ENCODE assay signal across 12 mouse cellular contexts in the genomic region with DNA sequence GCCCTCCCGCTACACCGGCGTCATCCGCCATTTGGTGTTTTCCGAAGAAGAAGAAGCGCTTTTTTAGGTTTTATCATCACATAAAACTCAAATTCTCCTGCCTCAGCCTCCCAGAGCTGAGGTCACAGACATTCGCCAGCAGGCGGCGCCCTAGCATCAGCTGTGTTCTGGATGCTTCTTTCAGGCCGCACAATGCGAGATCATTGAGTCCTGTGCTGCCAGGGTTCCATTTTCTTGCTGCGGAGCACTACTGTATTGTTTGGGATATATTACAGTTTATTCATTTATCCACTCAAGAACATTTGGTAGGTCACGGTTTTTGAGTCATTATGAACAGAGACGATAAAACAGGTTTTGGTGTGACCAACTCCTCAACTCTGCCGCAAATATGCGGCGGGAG. TPM values are rescaled to one million over a fixed set of nuclear protein-coding genes. Genes with fewer than 3 reads are reported as not detected.
A peak's percentile ranks its signal among the peaks of the same experiment; 100 is the strongest.
DNase-seq lines count a peak whose midpoint lies in the region; ATAC-seq and TF ChIP-seq lines count a peak whose summit lies in the region.
"Had no signal": no experiment of that assay in that cellular context is flagged by ENCODE, and none has a peak within 500 bp of the region (broad histone marks: within the 10 kb centered on the region; RNA-seq: fewer than 3 reads in every experiment).

No protein-coding gene starts in this region.

- no peak overlapping the region for H3K4me2 ChIP-seq in liver, embryonic 14.5 days (ENCODE audit: low read depth)
- H3K4me2 ChIP-seq: hindbrain, embryonic 15.5 days had no signal

- no peak overlapping the region for H3K4me3 ChIP-seq in ES-Bruce4 (ENCODE audit: low read depth, low read length)
- H3K4me3 ChIP-seq in liver, embryonic 14.5 days (ENCODE audit: insufficient read depth in 1 of 2, low read depth in 2 of 2, low read length in 2 of 2): no peak overlapping the region
- H3K4me3 ChIP-seq: hindbrain, embryonic 15.5 days had no signal

- TF ChIP-seq EP300 in ES-Bruce4 (IDR thresholded peaks at IDR 0.05; ENCODE audit: insufficient read depth, low read depth, low read length): no peak
- TF ChIP-seq EP300 in liver, embryonic 14.5 days (IDR thresholded peaks at IDR 0.05; ENCODE audit: low read depth): no peak

- WGBS in liver, embryonic 14.5 days (ENCODE audit: insufficient replicate concordance): 90% methylated on average over 17 of the region's 17 CpGs

- no peak for ATAC-seq in liver, embryonic 14.5 days (ENCODE audit: insufficient read depth)

- no peak overlapping the region for H3K27ac ChIP-seq in ES-Bruce4 (ENCODE audit: insufficient read depth, low read length)
- H3K27ac ChIP-seq in liver, embryonic 14.5 days: no peak overlapping the region
- H3K27ac ChIP-seq: hindbrain, embryonic 15.5 days had no signal

- peaks cover 33% of the 10 kb centered on the region for H3K36me3 ChIP-seq in ES-Bruce4 (ENCODE audit: control insufficient read depth, insufficient read depth, low read length, poor library complexity, severe bottlenecking)
- peaks cover 16% of the 10 kb centered on the region for H3K36me3 ChIP-seq in liver, embryonic 14.5 days (replicated peaks; ENCODE audit: control insufficient read depth, insufficient read depth, low read depth)

- H3K4me1 ChIP-seq in ES-Bruce4 (ENCODE audit: control insufficient read depth, insufficient read depth, low read length): no peaks in the 10 kb centered on the region
- H3K4me1 ChIP-seq in liver, embryonic 14.5 days (replicated peaks; ENCODE audit: control insufficient read depth in 2 of 2, insufficient read depth in 2 of 2, low read length in 1 of 2): no peaks in the 10 kb centered on the region
- H3K4me1 ChIP-seq: hindbrain, embryonic 15.5 days had no signal

- TF ChIP-seq POLR2A in ES-Bruce4 (IDR thresholded peaks at IDR 0.05; ENCODE audit: insufficient read depth, low read length): no peak

- H3K9me3 ChIP-seq in ES-Bruce4 (replicated peaks; ENCODE audit: control insufficient read depth, insufficient read depth, low read length, poor library complexity, severe bottlenecking): no peaks in the 10 kb centered on the region
- no peaks in the 10 kb centered on the region for H3K9me3 ChIP-seq in liver, embryonic 14.5 days (ENCODE audit: control insufficient read depth, low read length)
- H3K9me3 ChIP-seq: hindbrain, embryonic 15.5 days had no signal

- H3K27me3 ChIP-seq in ES-Bruce4 (ENCODE audit: control insufficient read depth, insufficient read depth, low read length, poor library complexity, severe bottlenecking): no peaks in the 10 kb centered on the region
- no peaks in the 10 kb centered on the region for H3K27me3 ChIP-seq in liver, embryonic 14.5 days (ENCODE audit: control insufficient read depth, insufficient read depth, low read length)
- H3K27me3 ChIP-seq: hindbrain, embryonic 15.5 days had no signal

- TF ChIP-seq CTCF in ES-Bruce4 (IDR thresholded peaks at IDR 0.05; ENCODE audit: low read depth, low read length): peak; percentile 90
- TF ChIP-seq CTCF in liver, embryonic 14.5 days (IDR thresholded peaks at IDR 0.05; ENCODE audit: low read depth): peak; percentile 76

- H3K9ac ChIP-seq in ES-Bruce4 (ENCODE audit: low read depth, poor library complexity, severe bottlenecking): no peak overlapping the region
- no peak overlapping the region for H3K9ac ChIP-seq in liver, embryonic 14.5 days (replicated peaks)
- H3K9ac ChIP-seq: hindbrain, embryonic 15.5 days had no signal

- peak; percentile 27 for DNase-seq in kidney, postnatal 10 days
- DNase-seq in kidney, adult 9 months: no peak
- peak; percentile 31 for DNase-seq in 416B (ENCODE audit: low read depth)
- DNase-seq in liver, embryonic 14.5 days (ENCODE audit: low read depth in 3 of 3, low spot score in 3 of 3): no peak
- no peak for DNase-seq in right cerebral cortex, postnatal 4 days
- no peak for DNase-seq in frontal cortex, postnatal 10 days (ENCODE audit: low spot score in 2 of 2)
- no peak for DNase-seq in adrenal gland, adult 2 months
- DNase-seq: lung, adult 18-20 months had no signal

RNA-seq across cellular contexts. Expression of a gene that starts 11.0 kb away (rescaled TPM):
- polyA plus RNA-seq in ES-Bruce4 (2011; ENCODE audit: insufficient read depth, insufficient read length, low read depth, missing spikeins): 40.8 and 48.6 TPM in 2 replicates
- 6.0 and 9.3 TPM in 2 replicates for polyA plus RNA-seq in liver, embryonic 14.5 days (2012; rRNA removed)
- polyA plus RNA-seq in liver, embryonic 14.5 days (2014; fragmentation: Nextera tagmentation; extraction: Ambion mirVana): 4.4 and 5.3 TPM in 2 replicates
- 10 to 100 TPM; 22.9 to 23.5 TPM for total RNA-seq in adrenal gland, adult 2 months (2021)
- 5.5 and 6.3 TPM in 2 replicates for polyA plus RNA-seq in adrenal gland, adult 2 months (2012; rRNA removed)

RNA-seq across cellular contexts. Expression of a gene that starts 19.9 kb away (rescaled TPM):
- not detected in 2 replicates for polyA plus RNA-seq in ES-Bruce4 (2011; ENCODE audit: insufficient read depth, insufficient read length, low read depth, missing spikeins)
- polyA plus RNA-seq in liver, embryonic 14.5 days (2012; rRNA removed): 1.0 and 1.5 TPM in 2 replicates
- 3.7 and 3.8 TPM in 2 replicates for polyA plus RNA-seq in liver, embryonic 14.5 days (2014; fragmentation: Nextera tagmentation; extraction: Ambion mirVana)
- total RNA-seq in adrenal gland, adult 2 months (2021): not detected
- not detected in 2 replicates for polyA plus RNA-seq in adrenal gland, adult 2 months (2012; rRNA removed)
- total RNA-seq: granulocyte monocyte progenitor cell, adult 5-6 weeks; layer of hippocampus, postnatal 14 days had no signal
- polyA plus RNA-seq: hindbrain, embryonic 15.5 days had no signal

RNA-seq across cellular contexts. Expression of a gene that starts 28.7 kb away (rescaled TPM):
- 130 and 156 TPM in 2 replicates for polyA plus RNA-seq in ES-Bruce4 (2011; ENCODE audit: insufficient read depth, insufficient read length, low read depth, missing spikeins)
- polyA plus RNA-seq in liver, embryonic 14.5 days (2012; rRNA removed): 8.6 and 28.8 TPM in 2 replicates
- polyA plus RNA-seq in liver, embryonic 14.5 days (2014; fragmentation: Nextera tagmentation; extraction: Ambion mirVana): 48.5 and 55.8 TPM in 2 replicates
- 10 to 100 TPM; 49.3 to 54.3 TPM for total RNA-seq in adrenal gland, adult 2 months (2021)
- 15.3 and 17.2 TPM in 2 replicates for polyA plus RNA-seq in adrenal gland, adult 2 months (2012; rRNA removed)

RNA-seq across cellular contexts. Expression of a gene that starts 28.9 kb away (rescaled TPM):
- polyA plus RNA-seq in ES-Bruce4 (2011; ENCODE audit: insufficient read depth, insufficient read length, low read depth, missing spikeins): 20.0 and 21.4 TPM in 2 replicates
- polyA plus RNA-seq in liver, embryonic 14.5 days (2012; rRNA removed): 12.2 and 14.8 TPM in 2 replicates
- polyA plus RNA-seq in liver, embryonic 14.5 days (2014; fragmentation: Nextera tagmentation; extraction: Ambion mirVana): 16.8 and 18.6 TPM in 2 replicates
- 10 to 100 TPM; 36.6 to 37.6 TPM for total RNA-seq in adrenal gland, adult 2 months (2021)
- 31.1 and 36.8 TPM in 2 replicates for polyA plus RNA-seq in adrenal gland, adult 2 months (2012; rRNA removed)

RNA-seq across cellular contexts. Expression of a gene that starts 36.9 kb away (rescaled TPM):
- polyA plus RNA-seq in ES-Bruce4 (2011; ENCODE audit: insufficient read depth, insufficient read length, low read depth, missing spikeins): 3.3 and 5.7 TPM in 2 replicates
- polyA plus RNA-seq in liver, embryonic 14.5 days (2012; rRNA removed): 9.9 and 11.8 TPM in 2 replicates
- 8.4 and 9.9 TPM in 2 replicates for polyA plus RNA-seq in liver, embryonic 14.5 days (2014; fragmentation: Nextera tagmentation; extraction: Ambion mirVana)
- total RNA-seq in adrenal gland, adult 2 months (2021): 10 to 100 TPM; 40.4 to 62.3 TPM
- polyA plus RNA-seq in adrenal gland, adult 2 months (2012; rRNA removed): 133 and 144 TPM in 2 replicates

Comparison
In these comparisons a context has a peak if more than half of its experiments do, and no peak if none do; other contexts are left out.
1. DNase-seq: peak in kidney, postnatal 10 days (single experiment) and 416B (single experiment); none in kidney, adult 9 months (single experiment), liver, embryonic 14.5 days (0 of 3), right cerebral cortex, postnatal 4 days (single experiment), frontal cortex, postnatal 10 days (0 of 2) and adrenal gland, adult 2 months (single experiment).